Mouse (Mus musculus): ENCODE data around the gene Prdm16.

- TF ChIP-seq HCFC1 (IDR thresholded peaks at IDR 0.05; ENCODE audit: borderline replicate concordance, insufficient read depth, low read length) (no peak), CHD2 (IDR thresholded peaks at IDR 0.05; ENCODE audit: low read depth, low read length) (no peak), ZNF384 (IDR thresholded peaks at IDR 0.05; ENCODE audit: low read depth, low read length) (no peak), MAFK (IDR thresholded peaks at IDR 0.05; ENCODE audit: insufficient read depth, low read depth, low read length) (no peak), ZC3H11A (IDR thresholded peaks at IDR 0.05; ENCODE audit: borderline replicate concordance, low read depth, low read length) (no peak)
Observed at GRCm38 (mm10) chr4:154394123-154394722, 242.4 kb downstream of the Prdm16 start.
